Mouse (Mus musculus) lung, adult 2 months (tissue): ENCODE data around the gene Pcdh11x. TPM values are rescaled to one million over a fixed set of nuclear protein-coding genes. Genes with fewer than 3 reads are reported as not detected.
"Not testable (repeated sequence)": the region's sequence is repeated elsewhere in the genome, so short reads cannot be mapped to it uniquely, and the experiment has no call there.

Experiments
- DNase-seq: peaks from one replicate; pipeline ENCODE4 v3.0.0; 2022
- H3K4me1 ChIP-seq: fragments of 200-500 bp; 2 replicates; pipeline ENCODE4 v1.6.1; 2011; ENCODE audit warnings: low read length; ENCODE audit not compliant: control insufficient read depth, insufficient read depth
- H3K4me3 ChIP-seq: fragments of 200-500 bp; replicated peaks from 2 replicates; pipeline ENCODE3; 2011; ENCODE audit warnings: low read depth, mild to moderate bottlenecking, control low read depth, low read length; ENCODE audit errors: extremely low read depth
- CTCF ChIP-seq: fragments of 200-500 bp; IDR thresholded peaks from 2 replicates; pipeline ENCODE4 v1.5.1; 2011; ENCODE audit warnings: mild to moderate bottlenecking, low read length, control low read depth; ENCODE audit not compliant: insufficient read depth
- POLR2A ChIP-seq: fragments of 200-500 bp; IDR thresholded peaks from 2 replicates; pipeline ENCODE4 v1.6.1; 2011; ENCODE audit warnings: low read depth, mild to moderate bottlenecking, control low read depth, low read length, borderline replicate concordance; ENCODE audit errors: extremely low read depth
- WGBS: fragments of 180-500 bp; shearing (Covaris S2); methylation state at CpG from one replicate; pipeline ENCODE4 v1.1.7; 2018; 5-methylcytosine and 5-hydroxymethylcytosine counted together
- polyA plus RNA-seq: library from polyadenylated mRNA; depleted of rRNA; stranded (reverse); fragments of >200 nt; gene quantifications from 2 replicates; pipeline ENCODE4 v1.2.3, GENCODE M21; 2012; rRNA removed

The Pcdh11x gene
- polyA plus RNA-seq, 1 experiment: 0.11 TPM

DNA sequence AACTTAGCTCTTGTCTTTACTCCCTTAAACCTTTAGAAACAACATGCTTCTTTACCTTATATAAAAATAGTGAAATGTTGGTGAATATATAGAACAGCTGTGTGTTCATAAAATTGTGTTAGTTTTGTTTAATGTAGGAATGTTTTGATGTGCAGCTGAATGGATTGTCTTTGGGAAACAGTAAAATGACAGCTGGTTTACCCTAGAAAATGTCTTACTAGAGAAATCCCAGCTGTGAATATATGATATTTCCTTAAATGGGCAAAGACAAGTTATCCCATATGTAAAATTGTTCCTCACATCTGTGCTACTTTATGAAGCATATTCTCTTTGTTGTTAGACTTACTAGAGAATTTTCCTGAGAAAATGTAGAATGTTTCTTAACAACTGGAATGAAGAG, 196.4 kb downstream of the Pcdh11x start:
- no peak for DNase-seq
- TF ChIP-seq POLR2A (no peak), CTCF (no peak)
- Histone ChIP-seq H3K4me1 (no peaks in the 10 kb centered on the region), H3K4me3 (no peak overlapping the region)

DNA sequence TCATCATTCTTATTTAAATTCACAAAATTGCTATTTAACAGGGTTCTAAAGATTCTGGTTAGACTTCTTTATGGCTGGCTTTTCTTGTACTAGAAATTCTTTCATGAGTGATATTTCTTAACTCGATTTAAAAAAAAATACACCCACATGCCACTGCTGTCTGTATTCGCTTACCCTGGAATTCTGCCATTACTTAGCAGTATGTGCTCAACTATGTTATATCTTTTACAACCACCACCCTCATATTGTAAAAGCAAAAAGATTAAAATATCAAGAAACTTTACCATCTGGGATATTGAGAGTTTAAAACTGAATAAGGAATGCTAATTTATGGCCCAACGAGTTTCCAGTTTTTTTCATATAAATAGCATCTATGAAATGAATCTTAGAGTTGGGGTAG, 234.9 kb downstream of the Pcdh11x start:
- TF ChIP-seq CTCF (no peak), POLR2A (no peak)
- Histone ChIP-seq H3K4me3 (no peak overlapping the region), H3K4me1 (no peaks in the 10 kb centered on the region)
- no peak for DNase-seq
- WGBS: 78% methylated on average over 3 of the region's 3 CpGs

DNA sequence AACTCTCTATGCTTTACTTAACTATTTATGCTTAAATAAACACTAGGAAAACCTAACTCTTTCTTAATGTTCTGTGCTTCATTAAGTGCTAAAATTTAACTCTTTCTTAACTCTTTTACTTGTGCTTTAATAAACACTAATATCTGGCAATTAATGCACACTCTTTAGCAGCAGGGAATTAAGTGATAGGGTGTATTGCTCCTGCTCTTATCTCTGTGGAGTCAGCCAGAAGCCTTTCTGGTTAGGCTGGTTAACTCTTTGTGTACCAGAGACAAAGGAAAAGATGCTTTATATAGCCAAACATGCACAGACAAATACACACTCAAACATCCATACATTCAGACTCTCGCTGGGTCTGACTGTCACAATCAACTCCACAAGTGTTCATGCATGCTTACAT, 309.2 kb downstream of the Pcdh11x start:
- Histone ChIP-seq H3K4me1 (no peaks in the 10 kb centered on the region), H3K4me3 (no peak overlapping the region)
- TF ChIP-seq POLR2A: no peak
- WGBS: 80% methylated on average over 1 of the region's 1 CpGs
- no peak for DNase-seq

DNA sequence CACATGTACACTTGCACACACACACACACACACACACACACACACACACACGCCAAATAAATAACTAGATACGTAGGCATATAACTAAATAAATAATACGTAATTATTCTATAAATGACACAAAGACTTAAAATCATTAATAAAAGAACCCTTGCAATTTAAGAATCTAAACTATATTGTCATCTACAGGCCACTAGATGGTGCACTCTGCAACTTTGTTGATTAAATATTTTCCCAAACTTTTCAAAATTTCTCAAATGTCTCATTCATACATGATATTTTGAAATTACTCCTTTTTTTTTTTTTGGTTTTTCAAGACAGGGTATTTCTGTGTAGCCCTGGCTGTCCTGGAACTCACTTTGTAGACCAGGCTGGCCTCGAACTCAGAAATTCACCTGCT, 328.4 kb downstream of the Pcdh11x start:
- no peak for DNase-seq
- Histone ChIP-seq H3K4me3 (no peak overlapping the region), H3K4me1 (no peaks in the 10 kb centered on the region)
- 62% methylated on average over 4 of the region's 4 CpGs for WGBS
- TF ChIP-seq POLR2A (no peak), CTCF (no peak)

DNA sequence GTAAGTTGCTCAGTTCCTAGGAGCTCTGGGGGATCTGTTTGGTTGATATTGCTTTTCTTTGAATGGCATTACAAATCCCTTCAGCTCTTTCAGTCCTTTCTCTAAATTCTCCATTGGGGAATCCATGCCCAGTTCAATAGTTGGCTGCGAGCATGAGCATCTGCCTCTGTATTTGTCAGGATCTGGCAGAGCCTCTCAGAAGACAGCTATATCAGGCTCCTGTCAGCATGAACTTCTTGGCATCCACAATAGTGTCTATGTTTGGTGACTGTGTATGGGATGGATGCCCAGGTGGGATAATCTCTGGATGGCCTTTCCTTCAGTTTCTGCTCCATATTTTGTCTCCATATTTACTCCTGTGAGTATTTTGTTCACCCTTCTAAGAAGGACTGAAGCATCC, 380.2 kb downstream of the Pcdh11x start:
- not testable (repeated sequence) for H3K4me1 ChIP-seq, DNase-seq, H3K4me3 ChIP-seq
- 85% methylated on average over 1 of the region's 1 CpGs for WGBS

DNA sequence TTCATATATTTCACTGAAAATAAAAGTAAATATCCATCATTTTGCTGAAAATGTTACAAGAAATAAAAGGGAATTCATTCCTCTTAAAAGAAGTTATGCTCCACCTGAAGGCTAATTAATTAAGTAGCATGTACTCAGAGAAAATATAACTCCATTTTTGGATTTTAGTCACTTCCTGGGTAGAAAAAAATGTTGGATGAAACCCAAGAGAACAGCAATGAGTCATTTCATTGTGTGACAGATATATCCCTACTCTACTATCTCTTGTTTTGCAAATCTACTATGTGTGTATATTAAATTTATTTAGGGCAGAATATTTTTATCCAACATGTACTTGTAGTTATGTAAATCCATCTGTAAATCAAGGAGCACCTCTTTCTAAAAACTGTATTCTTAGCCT, 444.1 kb downstream of the Pcdh11x start:
- TF ChIP-seq POLR2A: no peak
- TF ChIP-seq CTCF: no peak
- H3K4me1 ChIP-seq: no peaks in the 10 kb centered on the region

DNA sequence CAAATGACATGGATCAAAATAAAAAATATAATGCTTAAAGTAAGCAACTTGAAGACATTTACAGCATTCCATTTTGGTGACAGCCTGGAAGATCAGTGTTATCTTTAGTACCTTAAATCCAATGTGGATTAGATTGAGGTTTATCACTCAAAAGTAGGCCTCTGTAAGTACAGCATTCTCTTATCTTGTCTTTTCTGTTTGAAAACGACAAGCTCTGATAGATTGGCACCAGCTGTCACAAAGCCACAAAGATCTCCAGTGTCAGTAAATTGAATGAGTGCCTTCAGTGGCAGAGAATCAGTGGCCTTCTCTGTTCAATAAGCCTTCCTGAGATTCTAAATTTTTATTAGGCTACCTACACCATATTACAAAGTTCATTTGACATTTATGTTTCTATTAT, 445.7 kb downstream of the Pcdh11x start:
- Histone ChIP-seq H3K4me1 (no peaks in the 10 kb centered on the region), H3K4me3 (no peak overlapping the region)
- TF ChIP-seq CTCF (no peak), POLR2A (no peak)
- DNase-seq: no peak
- WGBS: 24% methylated on average over 1 of the region's 1 CpGs

More for the DNA sequence above, 444.1 kb downstream of the Pcdh11x start:
- no peak overlapping the region for H3K4me3 ChIP-seq
- no peak for DNase-seq

DNA sequence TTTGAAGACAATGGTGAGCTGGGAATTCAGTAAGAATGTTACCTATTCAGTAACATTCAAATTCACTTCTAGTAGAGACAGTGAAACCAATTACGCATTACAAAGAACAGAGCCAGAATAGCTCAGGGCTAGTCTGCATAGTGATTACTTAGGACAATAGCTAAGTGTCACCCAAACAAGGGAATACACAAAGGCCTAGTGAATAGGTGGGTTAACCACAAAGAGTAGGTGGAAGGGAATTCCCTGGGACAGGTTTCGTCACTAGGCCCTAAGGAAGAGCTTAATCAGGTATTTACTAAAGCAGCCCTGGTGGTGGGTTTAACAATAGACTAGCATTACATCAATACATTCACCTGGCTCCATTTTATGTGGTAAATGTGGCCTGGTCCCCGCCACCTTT, 654.5 kb downstream of the Pcdh11x start:
- no peaks in the 10 kb centered on the region for H3K4me1 ChIP-seq
- WGBS: 83% methylated on average over 3 of the region's 3 CpGs
- no peak overlapping the region for H3K4me3 ChIP-seq

More for the DNA sequence above, 654.5 kb downstream of the Pcdh11x start:
- TF ChIP-seq CTCF (no peak), POLR2A (no peak)
- DNase-seq: no peak

Other genes starting within 250 kb of the Pcdh11x start
- gene H2afb3, start 22.8 kb downstream of the Pcdh11x start, polyA plus RNA-seq: not detected in 2 replicates